Mouse (Mus musculus) kidney, postnatal 25 days (tissue): Measurements from ENCODE around the gene Lbx1.
A peak's percentile ranks its signal among the peaks of the same experiment; 100 is the strongest.

ENCODE experiments used
- DNase-seq, 2 experiments: peaks; one replicate each; pipeline ENCODE4 v3.0.0; 2021; ENCODE audit warnings: mixed read lengths in 2 of 2

Gene Lbx1

DNA sequence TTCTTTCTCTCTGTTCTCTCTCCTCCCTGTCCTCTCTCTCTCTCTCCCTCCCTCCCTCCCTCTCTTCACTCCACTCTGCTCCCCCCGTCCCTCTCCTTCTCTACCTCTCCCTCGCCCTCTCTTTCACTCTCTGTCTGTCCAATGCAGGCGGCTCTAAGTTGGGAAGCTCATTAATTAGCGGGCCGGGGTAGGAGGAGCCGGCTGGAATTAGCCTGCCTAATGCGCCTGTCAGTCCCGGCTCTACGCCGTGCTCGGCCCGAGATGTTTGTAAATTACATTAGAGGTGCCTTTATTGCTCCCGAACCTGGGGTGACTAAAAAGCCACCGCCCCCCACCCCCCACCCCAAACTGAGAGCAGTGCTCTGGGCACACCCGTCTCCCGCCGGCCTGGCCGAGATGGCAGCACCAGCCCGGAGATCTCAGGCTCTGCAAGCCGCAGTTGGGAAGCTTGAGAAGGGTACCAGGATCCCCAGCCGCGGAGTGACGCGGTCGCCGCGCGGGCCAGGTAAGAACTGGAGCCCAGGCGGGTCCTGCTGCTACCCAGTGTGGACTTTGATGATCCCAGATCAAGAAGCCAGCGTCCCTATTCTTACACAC is at the start of gene Lbx1:
Gene Lbx1 (minus strand): TSS at position 47 of the 597 bp plus-strand sequence.
- no peak for DNase-seq

DNA sequence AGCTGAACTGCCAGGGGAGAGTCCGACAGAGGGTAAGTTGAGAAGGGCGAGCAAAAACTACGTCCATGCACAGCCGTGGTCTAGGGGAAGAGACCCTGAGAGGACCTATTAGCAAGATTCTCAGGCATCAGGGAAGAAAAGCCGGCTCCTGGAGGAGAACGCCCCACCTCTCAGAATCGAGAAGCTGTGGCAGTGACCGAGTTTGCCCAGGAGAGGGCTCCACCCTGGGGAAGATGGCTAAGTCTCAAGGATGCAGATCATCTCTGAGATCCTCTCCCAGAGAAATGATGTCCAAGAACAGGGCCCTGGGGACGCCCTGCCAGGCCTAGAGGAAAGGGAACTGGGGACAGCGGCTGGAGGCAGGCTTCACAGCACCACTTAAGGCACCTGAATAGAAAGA is 47.7 kb upstream of the Lbx1 start:
- DNase-seq = peak; percentile 50 to 67

DNA sequence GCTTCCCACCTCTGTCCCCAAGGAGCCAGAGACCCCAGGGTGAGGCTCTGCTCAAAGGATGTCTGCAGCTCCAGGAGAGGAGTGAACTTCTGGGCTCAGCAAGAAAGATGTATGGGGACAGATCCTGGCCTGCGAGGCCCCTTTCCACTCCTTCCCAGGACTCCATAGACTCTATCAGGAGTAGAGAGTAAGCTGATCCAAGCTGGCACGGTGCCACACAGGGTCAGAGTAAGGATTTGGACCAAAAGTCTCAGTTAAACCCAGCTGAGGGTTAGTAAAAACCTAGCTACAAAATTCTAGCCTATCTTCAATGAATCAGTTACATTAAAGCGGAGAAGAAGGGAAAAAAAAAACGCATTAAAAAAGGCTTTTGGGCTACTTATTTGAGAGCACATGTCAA is 40.6 kb upstream of the Lbx1 start:
- DNase-seq = no peak

DNA sequence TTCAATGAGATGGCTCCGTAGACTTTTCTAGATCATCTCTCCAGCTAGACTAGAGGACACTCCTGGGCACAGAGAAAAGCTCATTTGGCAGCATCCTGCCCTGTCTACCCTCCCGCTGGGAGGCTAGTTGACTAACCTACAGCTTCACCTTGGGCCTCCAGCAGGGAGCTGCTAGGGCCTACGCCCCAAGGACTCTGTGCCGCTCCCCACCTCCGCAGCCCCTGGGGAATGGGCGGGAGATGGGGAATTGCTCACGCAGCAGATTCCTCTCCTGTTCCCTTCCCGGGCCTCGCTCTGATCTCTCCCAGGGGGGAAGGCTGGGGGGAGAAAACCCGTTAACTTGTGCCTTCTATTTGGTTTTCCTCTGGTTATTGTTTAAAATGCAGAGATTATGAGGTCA is 36.4 kb upstream of the Lbx1 start:
- no peak for DNase-seq

DNA sequence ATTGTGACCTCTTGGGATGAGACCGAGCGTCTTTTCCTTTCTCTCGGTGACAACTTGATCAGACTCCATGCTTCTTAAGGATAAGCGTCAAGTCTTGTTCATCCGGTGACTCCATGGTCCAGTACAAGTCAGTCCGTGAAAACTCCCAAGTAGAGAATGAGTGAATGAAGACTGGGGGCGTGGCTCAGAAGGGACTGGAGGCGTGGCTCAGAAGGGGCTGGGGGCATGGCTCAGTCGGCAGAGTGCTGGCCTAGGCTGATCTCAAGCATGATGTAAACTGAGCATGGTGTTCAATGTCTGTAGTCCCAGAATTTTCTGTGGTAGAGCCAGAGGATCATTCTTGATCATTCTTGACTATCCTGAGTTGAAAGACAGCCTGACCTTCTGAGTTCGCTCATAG is 27.4 kb upstream of the Lbx1 start:
- no peak for DNase-seq

DNA sequence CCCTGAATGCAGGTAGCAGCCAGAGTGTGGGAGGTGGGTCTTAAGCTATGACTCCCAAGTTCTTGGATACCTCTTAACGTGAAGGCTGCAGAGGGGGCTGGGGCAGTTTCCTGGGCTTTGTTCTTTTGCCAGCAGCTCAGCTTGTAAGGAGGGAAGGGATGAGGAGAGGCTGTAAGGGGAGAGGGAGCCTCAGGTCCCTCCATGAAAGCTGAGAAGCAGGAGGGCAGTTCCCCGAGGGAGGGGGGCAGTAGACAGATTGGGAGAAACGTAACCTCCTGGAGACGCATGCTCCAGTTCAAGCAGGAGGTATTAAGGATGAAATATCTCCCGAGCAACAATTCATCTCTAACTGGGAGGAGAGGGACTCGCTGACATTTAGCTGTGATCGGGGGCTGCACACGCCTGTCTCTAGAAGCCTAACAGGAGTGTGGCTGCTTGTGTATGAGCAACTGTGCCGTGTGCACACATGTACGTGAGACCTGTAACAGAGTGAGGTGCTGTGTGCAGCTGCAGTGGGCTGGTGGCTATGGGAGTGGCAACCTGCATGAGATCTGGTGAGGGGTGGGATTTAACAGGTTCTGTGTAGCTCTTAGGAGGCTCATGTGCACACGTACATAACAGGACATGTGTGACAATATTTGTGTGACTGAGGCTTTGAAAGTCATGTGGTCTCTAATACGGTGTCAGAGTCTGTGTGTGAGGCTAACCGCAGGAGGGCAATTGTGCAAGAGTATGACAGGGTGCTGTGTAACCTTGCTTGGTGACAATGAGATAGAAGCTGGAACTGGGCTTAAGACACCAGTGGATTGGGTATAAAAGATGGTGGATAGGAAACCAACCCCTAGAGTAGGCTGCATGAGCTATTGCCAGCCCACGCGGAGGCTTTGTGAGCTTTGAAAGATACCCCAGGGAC is 22.1 kb upstream of the Lbx1 start:
- DNase-seq = no peak

DNA sequence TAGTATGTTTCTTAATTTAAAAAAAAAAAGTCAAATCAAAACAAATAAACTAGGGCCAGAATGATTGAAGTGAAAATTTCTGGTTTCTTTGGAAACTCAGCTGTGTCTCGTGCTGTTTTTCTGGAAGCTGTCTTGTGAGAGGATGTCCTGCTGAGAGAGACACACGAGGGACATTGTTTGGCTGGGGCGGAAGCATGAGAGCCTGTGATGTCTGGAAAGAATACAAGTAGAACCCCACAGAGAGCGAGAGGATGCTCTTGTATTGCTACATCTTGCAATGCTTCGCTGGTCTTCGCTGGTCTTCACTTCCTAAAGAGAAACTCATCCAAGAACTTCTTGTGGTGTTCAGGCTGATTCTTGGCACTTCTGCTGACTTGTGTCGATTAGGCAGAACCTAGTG is 19.2 kb upstream of the Lbx1 start:
- DNase-seq = no peak

DNA sequence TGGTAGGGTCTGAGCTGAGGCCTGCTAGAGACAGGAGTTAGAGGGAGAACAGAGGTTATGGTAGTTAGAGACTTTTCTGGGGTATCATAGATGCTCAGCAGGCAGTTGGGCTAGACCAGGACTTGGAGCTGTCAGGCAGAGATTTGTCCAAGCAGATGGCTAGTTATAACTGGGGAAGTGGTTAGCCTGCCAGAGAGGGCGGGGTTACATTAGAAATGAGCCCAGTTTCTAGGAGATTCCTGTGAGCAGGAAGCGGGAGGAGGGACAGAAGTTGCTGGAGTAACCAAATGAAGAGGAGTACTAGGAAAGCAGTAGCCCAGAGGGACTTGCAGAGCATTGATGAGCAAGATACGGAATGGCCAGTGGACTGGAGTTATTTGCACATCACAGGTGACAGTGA is 16.8 kb upstream of the Lbx1 start:
- no peak for DNase-seq

DNA sequence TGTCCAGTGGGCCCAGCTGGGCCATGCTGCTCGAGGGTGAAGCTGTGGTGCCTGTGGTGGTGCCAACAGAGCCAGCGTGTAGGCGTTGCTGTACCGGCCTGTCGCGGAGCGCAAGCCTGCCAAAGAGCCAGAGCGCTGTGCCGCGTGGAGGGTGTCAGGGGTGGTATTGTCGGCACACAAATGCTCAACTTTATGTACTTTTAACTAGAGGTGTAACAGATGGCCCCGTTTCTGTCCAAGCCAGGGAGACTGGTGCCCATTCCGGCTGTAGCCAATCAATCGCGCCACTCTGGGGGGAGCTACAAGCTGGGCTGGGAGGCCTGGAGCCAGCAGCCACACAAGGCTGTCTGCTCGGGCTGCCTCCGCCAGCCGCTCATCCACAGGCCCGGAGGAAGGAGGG is 13.1 kb upstream of the Lbx1 start:
- no peak for DNase-seq

DNA sequence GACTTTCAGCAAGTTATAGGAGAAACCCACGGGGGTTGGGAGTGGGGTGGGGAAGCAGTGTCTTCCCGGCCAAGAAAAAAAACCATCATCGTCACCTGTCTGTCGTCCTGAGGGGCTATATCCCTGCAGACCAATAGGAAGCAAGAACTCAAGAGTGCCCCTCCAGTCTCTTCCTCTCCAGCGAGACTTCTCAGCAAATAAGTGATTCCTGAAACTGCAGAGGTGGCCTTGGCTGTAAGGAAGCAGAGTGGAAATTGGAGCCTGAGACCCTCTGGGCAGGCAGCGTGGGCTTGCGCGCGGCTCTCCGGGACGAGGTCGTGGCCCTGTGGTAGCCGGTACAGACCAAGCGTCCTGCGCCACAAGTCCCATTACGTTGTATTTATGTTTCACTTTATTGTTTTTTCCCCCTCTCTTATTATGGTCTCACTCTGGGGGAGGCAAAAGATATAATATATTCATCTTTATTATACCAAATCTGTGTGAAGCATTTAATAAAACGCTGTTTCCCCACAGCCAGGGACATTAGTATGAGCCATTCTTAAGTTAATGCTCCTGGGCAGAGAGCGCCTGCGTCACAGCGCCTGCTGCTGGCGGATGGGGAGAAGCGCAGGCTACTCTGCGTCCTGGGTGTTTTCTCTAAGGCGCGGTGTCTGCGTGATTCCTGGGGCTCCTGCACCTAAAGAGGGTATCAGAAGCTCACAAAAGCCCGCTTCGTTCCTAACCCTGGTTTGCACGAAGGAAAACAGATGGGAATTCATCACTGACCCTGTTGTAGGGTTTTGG is 8.5 kb upstream of the Lbx1 start:
- peak in 1 of 2 experiments; percentile 36 for DNase-seq

DNA sequence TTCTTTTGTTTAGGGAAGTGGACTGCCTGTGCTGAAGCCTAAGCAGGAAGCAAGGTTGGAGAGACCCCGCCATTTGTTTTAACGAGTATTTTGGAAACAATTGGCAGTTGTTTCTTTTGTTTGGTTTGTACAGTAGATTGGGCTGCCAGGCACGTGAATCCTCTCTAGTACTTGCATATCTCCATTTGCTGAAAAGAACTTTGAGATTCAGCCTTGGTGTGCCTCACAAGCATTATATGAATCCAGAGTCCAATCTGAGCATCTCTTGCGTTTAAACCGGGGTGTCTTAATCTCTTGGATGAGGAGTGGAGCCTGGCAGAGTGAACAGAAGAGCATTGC is 7.6 kb upstream of the Lbx1 start:
- DNase-seq = no peak

DNA sequence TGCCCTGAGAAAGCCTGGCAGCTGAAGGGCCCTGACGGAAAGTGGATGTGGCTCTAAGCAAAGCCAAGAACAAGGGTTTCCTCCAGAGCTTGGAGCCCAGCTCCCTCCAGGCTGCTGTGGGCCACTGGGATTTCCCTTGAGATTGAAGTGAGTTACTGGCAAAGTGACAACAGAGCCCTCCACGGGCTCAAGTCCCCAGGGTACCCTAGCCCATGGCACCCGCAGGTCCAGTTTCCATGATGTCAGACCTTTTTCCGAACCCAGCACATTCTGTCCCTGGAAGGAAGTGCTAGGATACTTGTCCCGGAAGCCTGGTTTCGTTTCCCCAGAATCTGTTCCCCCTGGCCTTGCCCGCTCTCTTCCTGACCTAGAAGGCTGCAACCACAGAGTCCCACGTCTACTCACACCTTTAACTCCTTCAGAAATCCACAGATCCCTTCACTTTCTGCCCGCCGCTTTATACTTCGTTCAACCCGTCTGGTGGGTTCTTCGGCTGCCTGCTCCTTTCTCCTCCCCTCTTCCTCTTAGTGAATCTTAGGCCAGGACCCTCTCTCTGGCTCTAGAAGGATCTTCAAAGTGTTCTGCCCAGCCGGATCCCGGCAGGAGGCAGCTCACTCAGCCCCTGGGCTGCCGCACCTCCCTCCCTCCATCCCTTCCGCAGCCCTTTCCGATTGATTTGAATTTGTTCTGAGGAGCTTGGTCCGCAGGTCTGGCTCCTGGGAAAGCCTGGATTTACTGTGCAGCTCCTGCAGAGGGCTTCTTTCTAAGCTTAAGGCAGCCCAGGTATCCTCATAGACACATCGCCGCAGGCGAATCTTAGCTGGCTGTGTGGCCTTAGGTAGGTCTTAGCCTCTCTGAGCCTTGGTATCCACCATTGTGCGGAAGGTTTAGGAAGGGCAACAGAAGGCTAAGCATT is 7.0 kb upstream of the Lbx1 start:
- DNase-seq = no peak

DNA sequence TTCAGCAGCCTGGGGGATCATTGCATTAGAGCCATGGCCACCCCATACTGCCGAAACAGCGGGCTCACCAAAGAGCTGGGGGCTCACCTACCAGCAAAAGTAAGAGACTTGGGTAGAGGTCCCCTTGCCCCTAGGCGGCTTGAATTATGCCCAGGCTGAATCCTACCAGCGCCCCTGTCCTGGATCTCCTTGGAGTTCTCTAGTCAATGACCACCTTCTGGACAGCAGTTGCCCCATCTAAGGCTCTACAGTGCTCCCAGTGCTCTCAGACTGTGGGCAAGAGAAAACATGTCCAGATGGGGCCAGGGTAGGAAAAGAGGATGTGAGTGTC is 6.4 kb upstream of the Lbx1 start:
- no peak for DNase-seq

DNA sequence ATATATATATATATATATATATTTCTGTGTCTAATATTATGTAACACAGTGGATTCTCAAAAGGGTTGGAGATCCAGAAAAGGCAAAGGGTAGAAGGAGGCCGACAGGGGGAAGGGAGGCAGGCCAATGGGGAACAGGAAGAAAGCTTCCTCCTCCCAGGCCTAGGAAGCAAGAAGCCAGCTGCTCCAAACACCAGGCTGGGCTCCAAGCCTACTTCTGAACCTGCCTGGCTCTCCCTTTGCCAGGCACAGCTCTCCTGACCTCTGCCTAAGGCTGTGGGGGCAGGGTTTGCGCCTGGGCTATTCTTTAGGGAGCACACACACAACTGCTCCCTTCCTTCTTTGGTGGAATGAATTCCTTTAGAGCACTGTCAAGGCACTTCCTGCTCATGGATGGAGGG is 4.4 kb upstream of the Lbx1 start:
- no peak for DNase-seq

DNA sequence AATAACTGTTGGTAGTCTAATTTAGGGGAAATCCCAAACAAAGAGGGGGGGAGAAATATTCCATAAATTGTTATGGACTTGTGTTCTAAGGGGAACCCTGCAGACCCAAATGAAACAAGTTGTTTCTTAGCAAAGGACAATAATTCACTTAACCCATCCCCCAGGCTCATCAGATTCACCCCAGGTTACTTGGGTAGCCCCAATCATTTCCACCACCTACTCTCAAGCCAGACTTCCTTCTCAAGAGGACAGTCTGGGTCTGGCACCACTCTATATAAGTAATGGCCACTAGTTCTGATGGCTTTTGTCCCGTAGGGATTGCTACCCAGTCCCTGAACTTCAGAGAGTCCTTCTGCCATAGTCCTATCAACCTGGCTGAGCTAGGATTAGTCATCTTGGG is 3.6 kb upstream of the Lbx1 start:
- DNase-seq = no peak

DNA sequence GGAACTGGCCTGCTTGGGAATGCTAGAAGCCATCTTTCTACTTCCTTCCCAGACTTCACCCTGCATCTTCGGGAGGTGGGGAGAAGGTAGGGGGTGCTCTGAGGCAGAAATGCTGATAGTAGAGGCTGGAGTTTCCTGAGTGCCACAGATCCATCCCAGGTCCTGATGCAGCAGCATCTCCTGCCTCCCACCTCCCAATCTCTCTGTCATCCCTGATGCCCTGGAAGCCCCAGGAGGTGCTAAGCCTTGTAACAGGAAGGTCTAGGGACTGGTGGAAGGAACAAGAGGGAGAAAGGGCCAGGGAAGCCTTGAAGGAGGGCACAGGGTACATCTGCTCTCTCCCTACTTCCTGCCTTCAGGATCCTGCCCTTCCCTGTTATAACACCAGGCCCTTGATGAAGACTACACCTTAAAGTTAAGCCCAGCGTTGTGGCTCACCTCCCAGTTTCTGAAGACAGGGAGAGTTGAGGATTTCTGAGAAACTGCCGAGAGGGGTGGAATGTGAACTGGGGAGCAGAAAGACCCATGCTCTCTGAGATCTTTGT is 2.1 kb upstream of the Lbx1 start:
- DNase-seq = no peak

DNA sequence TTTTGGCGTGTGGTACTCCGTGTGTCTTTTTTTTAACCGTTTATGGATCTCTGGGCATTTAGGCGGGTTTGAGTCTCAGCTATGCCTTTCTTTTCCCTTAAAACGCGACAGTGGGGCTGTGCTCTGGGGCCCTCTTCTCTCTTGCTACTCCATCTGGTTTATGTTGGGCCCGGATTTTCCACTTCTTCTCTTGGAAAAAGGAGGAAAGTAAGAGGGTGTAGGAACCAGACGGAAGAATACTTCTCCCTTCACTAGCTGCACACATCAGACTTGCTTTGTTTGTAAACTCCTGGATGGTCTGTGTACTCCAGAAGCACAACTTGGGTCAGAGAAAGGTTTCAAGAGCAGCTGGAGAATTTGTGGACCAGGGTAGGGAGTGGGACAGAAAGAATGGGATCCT is 1.5 kb upstream of the Lbx1 start:
- DNase-seq = no peak

DNA sequence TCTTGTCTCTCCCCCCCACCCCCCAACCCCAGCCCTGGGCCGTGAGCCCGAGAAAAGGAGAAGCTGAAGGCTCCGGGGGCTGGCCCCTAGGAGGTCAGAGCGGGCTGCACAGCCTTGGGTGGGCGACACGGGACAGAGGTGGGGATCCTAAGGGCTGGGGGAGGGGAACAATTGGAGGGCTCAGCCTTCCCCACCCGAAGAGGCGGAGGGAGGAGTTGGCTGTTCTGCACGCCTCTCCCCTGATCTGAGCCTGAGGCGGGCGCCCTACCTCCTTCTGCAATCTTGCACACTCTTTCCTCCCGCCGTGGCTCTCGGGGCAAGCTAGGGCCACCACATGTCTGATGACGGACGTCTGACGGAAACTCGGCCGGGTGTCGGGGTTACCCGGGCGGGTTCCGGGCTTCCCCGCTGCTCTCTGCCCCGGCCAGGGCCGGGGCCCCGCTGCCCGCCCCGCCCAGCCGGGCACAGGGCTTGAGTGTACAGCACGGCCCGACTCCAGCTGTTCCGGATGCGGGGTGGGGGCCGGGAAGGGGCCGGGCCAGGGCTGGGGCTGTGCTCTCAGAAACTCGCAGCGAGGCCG is 841 bp upstream of the Lbx1 start:
- peak in 1 of 2 experiments; percentile 57 for DNase-seq

DNA sequence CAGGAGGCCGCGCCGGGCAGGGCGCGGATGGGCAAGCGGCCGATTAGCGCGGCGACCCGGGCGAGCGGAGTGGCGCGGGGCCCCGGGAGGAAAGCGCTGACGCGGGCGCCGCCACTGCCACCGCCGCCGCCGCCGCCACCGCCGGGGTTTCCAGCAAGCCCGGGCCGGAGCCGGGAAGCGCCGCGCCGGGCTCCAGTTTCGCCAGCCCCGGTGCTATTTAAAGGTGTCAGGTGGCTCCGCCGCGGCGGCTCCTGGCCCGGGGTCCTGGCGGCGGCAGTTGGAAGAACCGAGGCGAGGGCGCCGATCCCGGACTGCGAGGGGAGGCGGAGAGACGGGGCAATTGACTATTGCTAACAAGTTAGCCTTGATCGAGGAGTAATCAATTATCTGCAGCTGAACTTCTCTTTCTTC is 276 bp downstream of the Lbx1 start:
- DNase-seq = no peak

DNA sequence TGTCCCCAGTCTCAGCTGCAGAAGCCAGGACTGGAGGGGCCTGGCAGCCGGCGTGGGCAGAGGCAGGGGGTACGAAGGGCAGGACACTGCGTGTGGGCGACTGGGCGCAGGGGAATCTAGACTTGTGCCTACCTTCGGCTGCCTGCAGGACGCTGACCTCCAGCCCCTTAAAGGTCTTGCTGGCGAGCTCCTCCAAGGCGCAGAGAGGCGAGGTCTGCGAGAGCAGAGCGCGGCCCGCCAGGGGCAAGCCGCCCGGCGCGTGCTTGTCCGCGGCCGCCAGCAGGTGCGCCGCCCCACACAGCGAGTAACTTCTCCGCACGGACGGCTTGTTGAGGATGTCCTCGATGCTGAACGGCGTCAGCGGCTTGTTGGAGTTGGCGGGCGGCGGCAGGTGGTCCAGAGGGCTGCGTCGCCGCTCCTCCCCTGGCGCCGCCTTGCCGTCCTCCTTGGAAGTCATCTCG is 811 bp downstream of the Lbx1 start:
- no peak for DNase-seq

DNA sequence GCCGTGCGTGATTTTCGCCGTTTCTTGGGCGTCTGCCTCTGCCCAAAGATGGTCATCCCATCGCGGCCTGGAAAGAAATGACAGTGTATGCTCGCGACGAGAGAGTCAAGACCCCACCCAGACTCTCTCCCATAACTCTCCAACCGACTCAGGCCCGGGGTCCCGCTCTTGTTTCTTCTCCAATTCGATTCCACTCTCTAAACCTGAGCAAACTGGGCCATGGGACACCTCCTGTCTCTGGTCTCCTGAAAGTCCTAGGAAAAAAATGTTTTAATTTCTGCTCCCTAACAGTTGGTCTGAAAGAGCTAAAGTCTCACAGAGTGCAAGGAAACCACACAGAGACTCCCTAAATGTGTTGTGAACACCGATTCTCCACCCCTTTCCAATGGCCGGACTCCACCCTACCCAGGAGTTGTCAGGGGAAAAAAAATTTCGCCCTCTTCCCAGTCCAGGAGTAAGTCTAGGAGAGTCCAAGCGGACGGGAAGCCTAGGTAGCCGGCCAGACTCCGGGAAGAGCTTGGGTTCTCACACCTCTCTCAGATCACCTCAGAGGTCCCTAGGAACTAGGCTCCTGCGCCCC is 1.3 kb downstream of the Lbx1 start:
- no peak for DNase-seq
